Comparison of ENCODE assay signal across 25 mouse cellular contexts in the genomic region with DNA sequence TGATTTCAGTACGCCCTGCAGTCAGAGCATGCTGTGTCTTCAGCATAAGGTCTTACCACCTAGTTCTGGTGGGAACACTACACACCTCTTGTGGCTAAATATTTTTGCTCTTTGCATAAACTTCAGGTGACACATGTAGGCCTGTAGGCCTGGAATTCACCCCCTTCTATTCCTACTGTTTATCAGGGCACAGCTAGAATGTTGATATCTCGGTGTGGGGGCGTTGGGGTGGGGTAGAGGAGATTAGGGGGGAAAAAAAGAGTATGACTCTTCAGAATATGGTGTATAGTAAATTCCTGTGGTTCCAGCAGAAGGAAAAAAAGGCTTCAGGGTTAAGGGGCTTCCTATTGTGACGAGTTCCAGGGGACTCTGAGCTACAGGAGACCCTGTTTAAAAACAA. TPM values are rescaled to one million over a fixed set of nuclear protein-coding genes. Genes with fewer than 3 reads are reported as not detected.
DNase-seq lines count a peak whose midpoint lies in the region; ATAC-seq and TF ChIP-seq lines count a peak whose summit lies in the region.
"Had no signal": no experiment of that assay in that cellular context is flagged by ENCODE, and none has a peak within 500 bp of the region (broad histone marks: within the 10 kb centered on the region; RNA-seq: fewer than 3 reads in every experiment).

No protein-coding gene starts in this region.

- H3K27ac ChIP-seq in gastrocnemius, adult 2 months = 0 out of 2 replicates have a peak overlapping the region, but pooled peaks have one; percentile 16
- H3K27ac ChIP-seq in MEL (ENCODE audit: control insufficient read depth, low read depth, low read length) = peak overlapping the region; percentile 63
- H3K27ac ChIP-seq in liver, embryonic 13.5 days = peak overlapping the region; percentile 41; the same call in 1 of the 2 replicates
- H3K27ac ChIP-seq in liver, embryonic 16.5 days (ENCODE audit: low read length) = no peak overlapping the region
- H3K27ac ChIP-seq: embryonic facial prominence, embryonic 10.5 days; embryonic facial prominence, embryonic 13.5 days; forebrain, embryonic 12.5 days; forebrain, embryonic 15.5 days; hindbrain, embryonic 12.5 days; hindbrain, embryonic 15.5 days had no signal

- no peaks in the 10 kb centered on the region for H3K27me3 ChIP-seq in MEL (ENCODE audit: control insufficient read depth in 1 of 2, insufficient read depth in 2 of 2, low read length in 2 of 2)
- H3K27me3 ChIP-seq in liver, embryonic 13.5 days = no peaks in the 10 kb centered on the region
- H3K27me3 ChIP-seq in liver, embryonic 16.5 days (ENCODE audit: control insufficient read depth, insufficient read depth, low read depth, low read length) = no peaks in the 10 kb centered on the region
- H3K27me3 ChIP-seq: embryonic facial prominence, embryonic 13.5 days; forebrain, embryonic 12.5 days; forebrain, embryonic 15.5 days; hindbrain, embryonic 12.5 days; hindbrain, embryonic 15.5 days; Patski had no signal

- peak; percentile 53 for ATAC-seq in liver, embryonic 13.5 days (ENCODE audit: low read depth)
- peak; percentile 46; the same call in 1 of the 2 replicates for ATAC-seq in liver, embryonic 16.5 days (ENCODE audit: low read depth)
- ATAC-seq: forebrain, embryonic 15.5 days; Patski had no signal

- TF ChIP-seq CTCF in gastrocnemius, adult 2 months (IDR thresholded peaks at IDR 0.05) = no peak
- TF ChIP-seq CTCF in MEL (IDR thresholded peaks at IDR 0.05 in 2 of 3, conservative IDR thresholded peaks at IDR 0.05 in 1 of 3; ENCODE audit: control insufficient read depth in 1 of 3, insufficient read depth in 1 of 3, low read depth in 2 of 3, low read length in 3 of 3, poor library complexity in 1 of 3, severe bottlenecking in 1 of 3) = no peak

- no peak for DNase-seq in gastrocnemius, adult 2 months
- no peak for DNase-seq in gastrocnemius, adult 8-10 months (ENCODE audit: low spot score in 2 of 2)
- peak; percentile 50 for DNase-seq in MEL (ENCODE audit: low read depth, low spot score)
- no peak for DNase-seq in liver, embryonic 13.5 days
- no peak for DNase-seq in spleen, postnatal 10 days (ENCODE audit: low spot score in 2 of 2)
- DNase-seq in left cerebral cortex, adult 18-20 months (ENCODE audit: low spot score in 2 of 2) = no peak
- DNase-seq in spleen, adult 12 weeks (ENCODE audit: low spot score) = no peak
- DNase-seq: adrenal gland, adult 8-10 months; adrenal gland, postnatal 25 days; cerebellum, adult 11-12 months; cerebellum, adult 8-10 months; cerebellum, postnatal 10 days; cerebellum, postnatal 36 days; embryo, embryonic 11 days; gastrocnemius, postnatal 14 days had no signal

- H3K9me3 ChIP-seq in MEL (replicated peaks; ENCODE audit: insufficient read depth, low read length) = no peaks in the 10 kb centered on the region
- H3K9me3 ChIP-seq in liver, embryonic 13.5 days (replicated peaks) = no peaks in the 10 kb centered on the region
- H3K9me3 ChIP-seq in liver, embryonic 16.5 days (replicated peaks; ENCODE audit: control insufficient read depth, low read length) = no peaks in the 10 kb centered on the region
- H3K9me3 ChIP-seq: embryonic facial prominence, embryonic 10.5 days; embryonic facial prominence, embryonic 13.5 days; forebrain, embryonic 12.5 days; forebrain, embryonic 15.5 days; hindbrain, embryonic 12.5 days; hindbrain, embryonic 15.5 days had no signal

- TF ChIP-seq EP300 in MEL (IDR thresholded peaks at IDR 0.05; ENCODE audit: low read depth in 1 of 2, low read length in 2 of 2) = peak; percentile 73 to 87

- H3K4me3 ChIP-seq in gastrocnemius, adult 2 months = no peak overlapping the region
- no peak overlapping the region for H3K4me3 ChIP-seq in MEL (ENCODE audit: control insufficient read depth in 1 of 2, insufficient read depth in 1 of 2, low read depth in 2 of 2, low read length in 2 of 2)
- no peak overlapping the region for H3K4me3 ChIP-seq in liver, embryonic 13.5 days (replicated peaks)
- no peak overlapping the region for H3K4me3 ChIP-seq in liver, embryonic 16.5 days (ENCODE audit: low read depth, low read length)
- H3K4me3 ChIP-seq: embryonic facial prominence, embryonic 10.5 days; embryonic facial prominence, embryonic 13.5 days; erythroblast, embryonic 14.5 days; forebrain, embryonic 12.5 days; forebrain, embryonic 15.5 days; hindbrain, embryonic 12.5 days; hindbrain, embryonic 15.5 days had no signal

- peaks cover 0 to 26% of the 10 kb centered on the region in 2 experiments; a peak in 2 of 4 replicates for H3K36me3 ChIP-seq in MEL (ENCODE audit: control insufficient read depth in 1 of 2, insufficient read depth in 2 of 2, low read length in 2 of 2)
- no peaks in the 10 kb centered on the region for H3K36me3 ChIP-seq in liver, embryonic 13.5 days
- H3K36me3 ChIP-seq in liver, embryonic 16.5 days (ENCODE audit: control insufficient read depth, insufficient read depth) = no peaks in the 10 kb centered on the region
- H3K36me3 ChIP-seq: embryonic facial prominence, embryonic 10.5 days; embryonic facial prominence, embryonic 13.5 days; forebrain, embryonic 12.5 days; forebrain, embryonic 15.5 days; hindbrain, embryonic 12.5 days; hindbrain, embryonic 15.5 days had no signal

- TF ChIP-seq RAD21 in MEL (IDR thresholded peaks at IDR 0.05; ENCODE audit: low read depth, low read length) = no peak

- H3K9ac ChIP-seq in MEL (ENCODE audit: control insufficient read depth, low read depth, low read length, poor library complexity, severe bottlenecking) = peak overlapping the region; percentile 18; the same call in 1 of the 2 replicates
- peak overlapping the region; percentile 11; the same call in 1 of the 2 replicates for H3K9ac ChIP-seq in liver, embryonic 13.5 days
- no peak overlapping the region for H3K9ac ChIP-seq in liver, embryonic 16.5 days (ENCODE audit: low read depth, low read length)
- H3K9ac ChIP-seq: embryonic facial prominence, embryonic 13.5 days; forebrain, embryonic 12.5 days; forebrain, embryonic 15.5 days; hindbrain, embryonic 12.5 days; hindbrain, embryonic 15.5 days had no signal

- TF ChIP-seq POLR2A in MEL (IDR thresholded peaks at IDR 0.05; ENCODE audit: control insufficient read depth in 1 of 2, insufficient read depth in 1 of 2, low read depth in 1 of 2, low read length in 2 of 2, poor library complexity in 1 of 2) = no peak

- peak overlapping the region; percentile 7; the same call in 1 of the 2 replicates for H3K4me2 ChIP-seq in liver, embryonic 13.5 days
- H3K4me2 ChIP-seq in liver, embryonic 16.5 days (ENCODE audit: low read depth, low read length) = no peak overlapping the region
- H3K4me2 ChIP-seq: embryonic facial prominence, embryonic 13.5 days; forebrain, embryonic 12.5 days; forebrain, embryonic 15.5 days; heart, embryonic 11.5 days; hindbrain, embryonic 12.5 days; hindbrain, embryonic 15.5 days had no signal

- H3K79me2 ChIP-seq in MEL (ENCODE audit: control insufficient read depth, insufficient read depth, low read length, poor library complexity) = no peaks in the 10 kb centered on the region

- H3K4me1 ChIP-seq in MEL (ENCODE audit: control insufficient read depth in 1 of 2, insufficient read depth in 2 of 2, low read length in 2 of 2) = peaks cover 23 to 36% of the 10 kb centered on the region in 2 experiments
- H3K4me1 ChIP-seq in liver, embryonic 13.5 days (replicated peaks) = peaks cover 57% of the 10 kb centered on the region
- peaks cover 27% of the 10 kb centered on the region for H3K4me1 ChIP-seq in liver, embryonic 16.5 days (ENCODE audit: control insufficient read depth, low read depth, low read length)
- H3K4me1 ChIP-seq: forebrain, embryonic 12.5 days had no signal

- intact Hi-C loops in gastrocnemius, adult 2 months (cut with DNase I) = no loop called here

- WGBS in liver, embryonic 13.5 days (ENCODE audit: insufficient replicate concordance) = 34% methylated on average over 4 of the region's 4 CpGs
- 43% methylated on average over 4 of the region's 4 CpGs for WGBS in liver, embryonic 16.5 days (ENCODE audit: insufficient replicate concordance)

TF ChIP-seq in MEL, 35 proteins besides CTCF, POLR2A, EP300 and RAD21 (continues in another document):
- TF ChIP-seq GABPA (IDR thresholded peaks at IDR 0.05; ENCODE audit: low read depth, low read length) (no peak), GATA1 (IDR thresholded peaks at IDR 0.05; ENCODE audit: low read depth, low read length) (peak; percentile 80), ELF1 (IDR thresholded peaks at IDR 0.05; ENCODE audit: low read depth, low read length) (no peak), NELFE (IDR thresholded peaks at IDR 0.05; ENCODE audit: low read depth, low read length) (0 out of 2 replicates have a peak, but pooled peaks have one; percentile 24), MXI1 (IDR thresholded peaks at IDR 0.05; ENCODE audit: low read depth, low read length) (no peak), JUND (IDR thresholded peaks at IDR 0.05; ENCODE audit: low read depth, low read length) (no peak), MAZ (IDR thresholded peaks at IDR 0.05; ENCODE audit: low read depth, low read length) (peak; percentile 76), RCOR1 (IDR thresholded peaks at IDR 0.05; ENCODE audit: low read depth, low read length) (peak; percentile 37; the same call in 1 of the 2 replicates), USF1 (IDR thresholded peaks at IDR 0.05; ENCODE audit: low read depth, low read length) (no peak), TBP (IDR thresholded peaks at IDR 0.05; ENCODE audit: low read depth, low read length) (0 out of 2 replicates have a peak, but pooled peaks have one; percentile 7), TCF12 (IDR thresholded peaks at IDR 0.05; ENCODE audit: low read depth, low read length) (peak; percentile 47; the same call in 1 of the 2 replicates)

RNA-seq across cellular contexts. Expression of a gene that starts 17.2 kb away (rescaled TPM):
- 100 to 1,000 TPM; 130 to 164 TPM for total RNA-seq in gastrocnemius, adult 2 months (2021)
- total RNA-seq in gastrocnemius, adult 8-10 months (2022) = 100 to 1,000 TPM in 2 of 4 experiments, 10 to 100 TPM in 2; 78.0 to 122 (median 99.0) TPM
- total RNA-seq in MEL (2012; rRNA removed) = 233 and 319 TPM in 2 replicates
- polyA plus RNA-seq in MEL (2012; ENCODE audit: insufficient read depth in 1 of 2, insufficient read length in 2 of 2, low read depth in 1 of 2, low replicate concordance in 2 of 2, missing spikeins in 1 of 2) = 1,000 to 10,000 TPM in 1 of 2 experiments, 100 to 1,000 TPM in 1; 357 to 3,179 TPM
- polyA plus RNA-seq in liver, embryonic 13.5 days (2015; fragmentation: Nextera tagmentation; extraction: Ambion mirVana) = 235 and 254 TPM in 2 replicates
- polyA plus RNA-seq in liver, embryonic 16.5 days (2015; fragmentation: Nextera tagmentation; extraction: Ambion mirVana) = 124 and 131 TPM in 2 replicates
- total RNA-seq in left cerebral cortex, adult 18-20 months (2021) = 100 to 1,000 TPM; 172 to 199 TPM

RNA-seq across cellular contexts. Expression of a gene that starts 42.5 kb away (rescaled TPM):
- 10 to 100 TPM; 12.2 to 17.3 TPM for total RNA-seq in gastrocnemius, adult 2 months (2021)
- 10 to 100 TPM; 10.3 to 13.5 (median 10.5) TPM for total RNA-seq in gastrocnemius, adult 8-10 months (2022)
- total RNA-seq in MEL (2012; rRNA removed) = 5.0 and 5.2 TPM in 2 replicates
- 1 to 10 TPM in 1 of 2 experiments, not detected in 1; 5.4 TPM for polyA plus RNA-seq in MEL (2012; ENCODE audit: insufficient read depth in 1 of 2, insufficient read length in 2 of 2, low read depth in 1 of 2, low replicate concordance in 2 of 2, missing spikeins in 1 of 2)
- polyA plus RNA-seq in liver, embryonic 13.5 days (2015; fragmentation: Nextera tagmentation; extraction: Ambion mirVana) = 15.8 and 21.9 TPM in 2 replicates
- polyA plus RNA-seq in liver, embryonic 16.5 days (2015; fragmentation: Nextera tagmentation; extraction: Ambion mirVana) = 29.6 and 31.7 TPM in 2 replicates
- 10 to 100 TPM; 21.7 to 24.4 TPM for total RNA-seq in left cerebral cortex, adult 18-20 months (2021)
